Mouse (Mus musculus) MEL (cell line): Measurements from ENCODE around the gene Cdh13.

Experiments used
- BHLHE40 ChIP-seq: IDR thresholded peaks from 2 replicates; pipeline ENCODE4 v1.6.1; 2012; ENCODE audit warnings: low read depth, mild to moderate bottlenecking, inconsistent platforms, low read length, improper control_type of control experiment, borderline replicate concordance
- CTCF ChIP-seq, 3 experiments: IDR thresholded peaks in 2 of 3; conservative IDR thresholded peaks in 1 of 3; 2 replicates each; pipeline ENCODE4 v1.5.1; 2011 to 2012; ENCODE audit warnings: low read length in 3 of 3, low read depth in 2 of 3, mild to moderate bottlenecking in 2 of 3, improper control_type of control experiment in 1 of 3, inconsistent platforms in 1 of 3, mixed read lengths in 1 of 3, moderate library complexity in 1 of 3; ENCODE audit not compliant: control insufficient read depth in 1 of 3, insufficient read depth in 1 of 3, poor library complexity in 1 of 3, severe bottlenecking in 1 of 3
- EP300 ChIP-seq, 2 experiments: IDR thresholded peaks; 2 replicates each; pipeline ENCODE4 v1.6.1; 2011; ENCODE audit warnings: improper control_type of control experiment in 2 of 2, low read length in 2 of 2, low read depth in 1 of 2, mild to moderate bottlenecking in 1 of 2
- GATA1 ChIP-seq: IDR thresholded peaks from 2 replicates; pipeline ENCODE4 v1.6.1; 2011; ENCODE audit warnings: low read depth, low read length, improper control_type of control experiment
- HCFC1 ChIP-seq: IDR thresholded peaks from 2 replicates; pipeline ENCODE4 v1.6.1; 2012; ENCODE audit warnings: low read depth, mild to moderate bottlenecking, inconsistent platforms, low read length, improper control_type of control experiment, moderate library complexity
- MAFK ChIP-seq: IDR thresholded peaks from 2 replicates; pipeline ENCODE4 v1.6.1; 2011; ENCODE audit warnings: low read depth, mild to moderate bottlenecking, low read length, improper control_type of control experiment, borderline replicate concordance
- MAX ChIP-seq: IDR thresholded peaks from 2 replicates; pipeline ENCODE4 v1.6.1; 2011; ENCODE audit warnings: low read length, improper control_type of control experiment
- POLR2A ChIP-seq, 2 experiments: IDR thresholded peaks; 2 replicates each; pipeline ENCODE4 v1.6.1; 2011 to 2012; ENCODE audit warnings: low read length in 2 of 2, mild to moderate bottlenecking in 2 of 2, control low read depth in 1 of 2, improper control_type of control experiment in 1 of 2, low read depth in 1 of 2, moderate library complexity in 1 of 2; ENCODE audit not compliant: control insufficient read depth in 1 of 2, insufficient read depth in 1 of 2, poor library complexity in 1 of 2
- POLR2AphosphoS2 ChIP-seq: IDR thresholded peaks from 2 replicates; pipeline ENCODE4 v1.6.1; 2011; ENCODE audit warnings: low read length, improper control_type of control experiment
- TAL1 ChIP-seq: IDR thresholded peaks from 2 replicates; pipeline ENCODE4 v1.6.1; 2012; ENCODE audit warnings: mild to moderate bottlenecking, inconsistent platforms, low read length, moderate library complexity, mixed read lengths
- ZC3H11A ChIP-seq: IDR thresholded peaks from 2 replicates; pipeline ENCODE4 v1.6.1; 2012; ENCODE audit warnings: low read depth, mild to moderate bottlenecking, inconsistent platforms, low read length, improper control_type of control experiment

DNA sequence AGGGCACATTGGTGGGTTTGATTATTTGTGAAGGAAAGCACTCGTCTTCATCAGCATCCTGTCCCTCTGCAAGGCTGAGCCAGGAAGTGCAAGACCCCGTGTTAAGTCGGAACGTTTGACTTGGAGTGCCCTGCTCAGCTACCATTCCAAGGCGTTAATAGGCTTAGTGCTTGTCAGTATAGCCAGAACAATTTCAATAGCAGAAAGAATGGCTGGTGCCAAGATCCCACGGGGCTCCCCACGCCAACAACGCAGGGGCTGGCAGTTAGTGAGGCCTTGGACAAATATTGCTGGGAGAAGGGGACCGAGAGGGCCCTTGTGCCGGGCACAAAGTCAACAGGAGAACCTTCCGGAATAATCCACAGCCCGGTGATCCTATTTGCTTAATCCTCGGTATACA, 897.1 kb downstream of the Cdh13 start:
- TF ChIP-seq POLR2A (IDR thresholded peaks at IDR 0.05; ENCODE audit: control insufficient read depth in 1 of 2, insufficient read depth in 1 of 2, low read depth in 1 of 2, low read length in 2 of 2, poor library complexity in 1 of 2) (no peak), TAL1 (no peak), CTCF (IDR thresholded peaks at IDR 0.05 in 2 of 3, conservative IDR thresholded peaks at IDR 0.05 in 1 of 3; ENCODE audit: control insufficient read depth in 1 of 3, insufficient read depth in 1 of 3, low read depth in 2 of 3, low read length in 3 of 3, poor library complexity in 1 of 3, severe bottlenecking in 1 of 3) (no peak), MAFK (no peak), POLR2AphosphoS2 (no peak), BHLHE40 (no peak), GATA1 (no peak), EP300 (IDR thresholded peaks at IDR 0.05; ENCODE audit: low read depth in 1 of 2, low read length in 2 of 2) (no peak), HCFC1 (no peak), MAX (no peak), ZC3H11A (no peak)
